Mouse (Mus musculus): ENCODE measurements around the gene Slc1a3. TPM values are rescaled to one million over a fixed set of nuclear protein-coding genes. Genes with fewer than 3 reads are reported as not detected.

Gene Slc1a3
- polyA plus RNA-seq, 2 experiments, result 0.27 to 0.39 TPM

DNA sequence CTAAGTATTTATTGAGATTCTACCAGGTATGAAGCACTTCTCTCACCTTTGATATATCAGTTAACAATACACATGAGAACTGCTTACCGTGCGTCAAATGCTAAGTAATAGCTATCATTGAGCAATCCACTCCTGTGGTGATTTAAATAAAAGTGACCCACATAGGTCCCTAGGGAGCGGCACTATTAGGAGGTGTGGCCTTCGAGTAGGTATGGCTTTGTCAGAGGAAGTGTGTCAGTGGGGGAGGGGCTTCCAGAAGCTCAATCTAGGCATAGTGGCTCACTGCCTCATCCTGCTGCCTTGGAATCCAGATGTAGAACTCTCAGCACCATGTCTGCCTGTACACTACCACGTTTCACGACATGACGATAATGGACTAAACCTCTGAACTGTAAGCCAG lies 18.3 kb upstream of the Slc1a3 start:
- no peak overlapping the region for H3K27ac ChIP-seq
- no peak overlapping the region for H3K4me3 ChIP-seq (ENCODE audit: insufficient read depth in 1 of 2, low read depth in 2 of 2, low read length in 2 of 2)
- 77% methylated on average over 7 of the region's 7 CpGs for WGBS (ENCODE audit: insufficient replicate concordance)
- no peaks in the 10 kb centered on the region for H3K4me1 ChIP-seq (replicated peaks; ENCODE audit: control insufficient read depth in 2 of 2, insufficient read depth in 2 of 2, low read length in 1 of 2)
- H3K4me2 ChIP-seq (ENCODE audit: low read depth), result no peak overlapping the region
- H3K9ac ChIP-seq (replicated peaks), result no peak overlapping the region
- DNase-seq (ENCODE audit: low read depth in 3 of 3, low spot score in 3 of 3) (no peak), ATAC-seq (ENCODE audit: insufficient read depth) (no peak)
- H3K27me3 ChIP-seq (ENCODE audit: control insufficient read depth, insufficient read depth, low read length), result no peaks in the 10 kb centered on the region
- TF ChIP-seq CTCF (IDR thresholded peaks at IDR 0.05; ENCODE audit: low read depth) (no peak), EP300 (IDR thresholded peaks at IDR 0.05; ENCODE audit: low read depth) (no peak)
- H3K36me3 ChIP-seq (replicated peaks; ENCODE audit: control insufficient read depth, insufficient read depth, low read depth), result no peaks in the 10 kb centered on the region
- no peaks in the 10 kb centered on the region for H3K9me3 ChIP-seq (ENCODE audit: control insufficient read depth, low read length)

DNA sequence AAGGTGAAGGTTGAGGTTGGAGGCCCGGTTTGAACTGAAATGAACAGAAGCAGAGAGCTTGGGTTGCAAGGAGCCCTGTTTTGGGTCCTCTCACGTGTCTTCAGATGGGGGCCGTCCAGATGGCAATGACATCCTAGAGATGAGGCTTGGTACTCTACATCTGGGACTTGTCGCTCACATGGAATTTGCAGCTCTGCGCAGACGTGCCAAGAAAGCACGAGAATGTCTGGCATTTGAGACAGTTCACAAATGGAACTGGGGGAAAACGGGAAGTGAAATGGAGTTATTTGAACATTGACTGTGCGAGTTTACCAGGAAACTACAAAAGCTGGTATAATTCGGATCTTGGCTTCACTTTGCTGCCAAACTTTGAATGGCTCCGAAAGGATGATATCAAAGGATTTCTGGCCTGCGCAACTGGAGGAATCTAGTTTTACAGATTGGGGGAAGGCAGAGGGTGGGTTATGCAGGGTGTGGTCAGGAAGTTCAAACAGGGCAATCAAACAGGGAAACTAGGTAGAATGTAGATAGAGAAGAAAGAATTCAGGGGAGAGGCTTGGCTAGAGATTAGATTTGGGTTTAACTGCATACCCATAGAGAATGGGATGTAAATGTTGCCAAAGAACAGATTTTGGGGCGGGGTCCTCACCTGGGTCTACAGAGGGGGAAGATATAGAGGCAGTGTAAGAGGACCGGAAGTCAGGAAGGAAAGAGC lies 12.0 kb upstream of the Slc1a3 start:
- no peak for TF ChIP-seq EP300 (IDR thresholded peaks at IDR 0.05; ENCODE audit: low read depth)
- TF ChIP-seq CTCF (IDR thresholded peaks at IDR 0.05; ENCODE audit: low read depth), result no peak
- 68% methylated on average over 14 of the region's 14 CpGs for WGBS (ENCODE audit: insufficient replicate concordance)
- no peak overlapping the region for H3K4me3 ChIP-seq (ENCODE audit: insufficient read depth in 1 of 2, low read depth in 2 of 2, low read length in 2 of 2)

DNA sequence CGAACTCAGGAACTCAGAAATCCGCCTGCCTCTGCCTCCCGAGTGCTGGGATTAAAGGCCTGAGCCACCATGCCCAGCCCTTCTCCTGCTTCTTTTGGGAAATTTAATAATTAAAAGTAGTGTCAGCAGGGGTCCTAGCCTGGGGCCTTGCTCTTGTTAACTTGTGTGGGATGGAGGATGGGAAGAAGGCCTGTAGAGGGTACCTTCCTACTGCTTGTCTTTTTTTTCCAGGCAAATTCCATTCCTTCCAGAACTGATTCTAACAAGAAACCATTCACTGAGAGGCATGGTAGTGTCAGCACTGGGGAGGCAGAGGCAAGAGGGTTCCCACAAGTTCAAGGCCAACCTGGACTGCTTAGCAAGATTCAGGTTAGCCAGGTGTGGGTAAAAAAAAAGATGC lies 11.2 kb upstream of the Slc1a3 start:
- H3K27me3 ChIP-seq (ENCODE audit: control insufficient read depth, insufficient read depth, low read length), result no peaks in the 10 kb centered on the region
- TF ChIP-seq CTCF (IDR thresholded peaks at IDR 0.05; ENCODE audit: low read depth) (no peak), EP300 (IDR thresholded peaks at IDR 0.05; ENCODE audit: low read depth) (no peak)
- 59% methylated on average over 3 of the region's 3 CpGs for WGBS (ENCODE audit: insufficient replicate concordance)
- H3K4me3 ChIP-seq (ENCODE audit: insufficient read depth in 1 of 2, low read depth in 2 of 2, low read length in 2 of 2), result no peak overlapping the region
- ATAC-seq (ENCODE audit: insufficient read depth) (no peak), DNase-seq (ENCODE audit: low read depth in 3 of 3, low spot score in 3 of 3) (no peak)
- no peak overlapping the region for H3K27ac ChIP-seq
- H3K36me3 ChIP-seq (replicated peaks; ENCODE audit: control insufficient read depth, insufficient read depth, low read depth), result no peaks in the 10 kb centered on the region
- no peaks in the 10 kb centered on the region for H3K9me3 ChIP-seq (ENCODE audit: control insufficient read depth, low read length)
- H3K4me2 ChIP-seq (ENCODE audit: low read depth), result no peak overlapping the region
- H3K4me1 ChIP-seq (replicated peaks; ENCODE audit: control insufficient read depth in 2 of 2, insufficient read depth in 2 of 2, low read length in 1 of 2), result no peaks in the 10 kb centered on the region
- H3K9ac ChIP-seq (replicated peaks), result no peak overlapping the region

More for the DNA sequence above, 12.0 kb upstream of the Slc1a3 start:
- no peak for ATAC-seq (ENCODE audit: insufficient read depth)
- H3K27ac ChIP-seq, result no peak overlapping the region
- no peaks in the 10 kb centered on the region for H3K9me3 ChIP-seq (ENCODE audit: control insufficient read depth, low read length)
- H3K36me3 ChIP-seq (replicated peaks; ENCODE audit: control insufficient read depth, insufficient read depth, low read depth), result no peaks in the 10 kb centered on the region
- no peak for DNase-seq (ENCODE audit: low read depth in 3 of 3, low spot score in 3 of 3)
- no peak overlapping the region for H3K9ac ChIP-seq (replicated peaks)
- no peaks in the 10 kb centered on the region for H3K4me1 ChIP-seq (replicated peaks; ENCODE audit: control insufficient read depth in 2 of 2, insufficient read depth in 2 of 2, low read length in 1 of 2)
- no peak overlapping the region for H3K4me2 ChIP-seq (ENCODE audit: low read depth)
- H3K27me3 ChIP-seq (ENCODE audit: control insufficient read depth, insufficient read depth, low read length), result no peaks in the 10 kb centered on the region

DNA sequence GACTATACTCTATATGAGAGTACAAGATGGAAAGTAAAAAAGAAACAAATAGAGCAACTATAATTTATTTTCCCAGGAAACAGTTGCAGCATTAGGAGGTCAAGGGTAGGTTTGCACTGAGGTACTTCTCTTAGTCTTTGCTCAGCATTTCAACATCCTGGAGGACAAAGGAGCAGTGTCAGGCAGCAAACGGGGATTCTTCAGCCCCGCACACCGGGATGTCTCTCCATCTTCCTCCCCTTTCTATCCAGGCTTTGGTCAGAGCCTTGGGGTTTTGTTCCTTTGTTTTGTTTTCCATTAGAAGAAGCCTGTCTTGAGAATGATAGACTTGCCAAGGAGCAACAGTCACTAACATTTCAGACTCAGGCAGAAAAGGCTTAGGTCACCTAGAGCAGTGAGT lies 10.4 kb upstream of the Slc1a3 start:
- H3K36me3 ChIP-seq (replicated peaks; ENCODE audit: control insufficient read depth, insufficient read depth, low read depth), result no peaks in the 10 kb centered on the region
- H3K9ac ChIP-seq (replicated peaks), result no peak overlapping the region
- no peaks in the 10 kb centered on the region for H3K4me1 ChIP-seq (replicated peaks; ENCODE audit: control insufficient read depth in 2 of 2, insufficient read depth in 2 of 2, low read length in 1 of 2)
- 79% methylated on average over 3 of the region's 3 CpGs for WGBS (ENCODE audit: insufficient replicate concordance)
- H3K27ac ChIP-seq, result no peak overlapping the region
- H3K27me3 ChIP-seq (ENCODE audit: control insufficient read depth, insufficient read depth, low read length), result no peaks in the 10 kb centered on the region
- H3K4me2 ChIP-seq (ENCODE audit: low read depth), result no peak overlapping the region
- DNase-seq (ENCODE audit: low read depth in 3 of 3, low spot score in 3 of 3) (no peak), ATAC-seq (ENCODE audit: insufficient read depth) (no peak)
- TF ChIP-seq CTCF (IDR thresholded peaks at IDR 0.05; ENCODE audit: low read depth) (no peak), EP300 (IDR thresholded peaks at IDR 0.05; ENCODE audit: low read depth) (no peak)
- no peak overlapping the region for H3K4me3 ChIP-seq (ENCODE audit: insufficient read depth in 1 of 2, low read depth in 2 of 2, low read length in 2 of 2)
- no peaks in the 10 kb centered on the region for H3K9me3 ChIP-seq (ENCODE audit: control insufficient read depth, low read length)

DNA sequence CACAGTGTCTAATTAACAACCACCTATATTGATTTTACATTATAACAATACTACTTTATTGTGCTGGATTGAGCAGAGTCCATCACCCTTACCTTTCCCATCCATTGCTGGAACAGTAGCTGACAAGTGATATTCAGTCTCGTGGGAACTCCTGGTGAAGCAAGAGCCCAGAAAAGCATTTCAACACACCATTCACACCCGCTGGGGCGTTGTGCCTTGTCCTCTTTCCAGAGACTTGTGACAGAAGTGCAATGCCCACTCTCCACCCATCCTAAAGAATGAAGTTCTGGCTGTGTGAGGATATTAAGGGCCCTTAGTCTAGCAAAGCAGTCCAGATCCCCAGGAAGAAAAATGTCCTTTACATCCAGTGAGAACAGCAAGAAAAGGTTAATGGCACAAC lies 7.9 kb upstream of the Slc1a3 start:
- Histone ChIP-seq H3K27me3 (ENCODE audit: control insufficient read depth, insufficient read depth, low read length) (no peaks in the 10 kb centered on the region), H3K4me3 (ENCODE audit: insufficient read depth in 1 of 2, low read depth in 2 of 2, low read length in 2 of 2) (no peak overlapping the region), H3K9ac (replicated peaks) (no peak overlapping the region), H3K4me1 (replicated peaks; ENCODE audit: control insufficient read depth in 2 of 2, insufficient read depth in 2 of 2, low read length in 1 of 2) (no peaks in the 10 kb centered on the region), H3K27ac (no peak overlapping the region), H3K9me3 (ENCODE audit: control insufficient read depth, low read length) (no peaks in the 10 kb centered on the region), H3K4me2 (ENCODE audit: low read depth) (no peak overlapping the region), H3K36me3 (replicated peaks; ENCODE audit: control insufficient read depth, insufficient read depth, low read depth) (no peaks in the 10 kb centered on the region)
- no peak for ATAC-seq (ENCODE audit: insufficient read depth)
- TF ChIP-seq EP300 (IDR thresholded peaks at IDR 0.05; ENCODE audit: low read depth), result no peak
- TF ChIP-seq CTCF (IDR thresholded peaks at IDR 0.05; ENCODE audit: low read depth), result no peak
- DNase-seq (ENCODE audit: low read depth in 3 of 3, low spot score in 3 of 3), result no peak
- 64% methylated on average over 3 of the region's 3 CpGs for WGBS (ENCODE audit: insufficient replicate concordance)

Measured in liver, embryonic 14.5 days (tissue).